Mouse (Mus musculus) adrenal gland, postnatal 10 days (tissue): Measurements from ENCODE around the gene Cttnbp2nl. TPM values are rescaled to one million over a fixed set of nuclear protein-coding genes. Genes with fewer than 3 reads are reported as not detected.

Source experiments
- DNase-seq: peaks from one replicate; pipeline ENCODE4 v3.0.0; 2021; ENCODE audit warnings: mixed read lengths
- total RNA-seq, 2 experiments: library from RNA; stranded (reverse); gene quantifications; 2 replicates each; pipeline ENCODE4 v1.2.3; 2021

Cttnbp2nl gene
- total RNA-seq, 2 experiments from 2014 or later = 22.3 to 29.2 TPM

- peak; percentile 85 for DNase-seq
Measured at GRCm38 (mm10) chr3:105058627-105059513, 5.9 kb upstream of the Cttnbp2nl start.

DNA sequence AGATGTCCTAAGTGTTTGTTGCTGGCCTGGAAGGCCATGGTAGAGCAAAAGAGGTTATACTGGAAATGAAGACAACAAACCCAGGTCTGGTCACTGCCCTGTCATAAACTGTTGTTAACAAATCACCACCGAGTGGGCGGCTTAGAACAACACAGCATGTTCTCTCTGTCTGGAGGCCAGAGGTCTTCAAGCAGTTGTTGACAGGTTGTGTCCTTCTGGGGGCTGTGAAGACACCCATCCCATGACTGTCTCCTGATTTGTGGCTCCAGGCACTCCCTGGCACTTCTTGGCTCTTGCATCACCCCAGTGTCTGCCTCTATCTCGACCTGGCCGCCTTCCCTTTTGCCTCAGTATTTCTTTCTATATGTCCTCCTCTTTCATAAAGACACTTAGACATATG lies 2.7 kb upstream of the Cttnbp2nl start:
- DNase-seq = no peak

DNA sequence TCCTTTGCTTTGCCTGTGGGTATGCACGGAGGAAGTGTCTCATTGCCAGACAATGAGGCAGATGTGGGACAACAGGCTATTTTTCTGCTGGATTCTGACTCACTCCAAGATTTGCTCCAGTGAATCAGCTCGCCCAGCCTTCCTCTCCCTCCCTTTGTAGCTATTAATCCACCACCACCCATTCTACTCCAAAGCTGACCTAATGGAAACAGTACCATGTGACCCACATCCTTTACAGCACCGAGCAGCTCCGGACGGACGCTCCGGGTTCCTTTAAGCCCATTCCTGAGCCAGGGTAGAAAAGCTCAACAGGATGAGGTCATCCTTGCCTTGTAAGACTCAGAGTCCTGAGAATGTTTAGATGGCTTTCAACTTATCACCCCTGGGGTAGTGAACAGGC lies 2.0 kb upstream of the Cttnbp2nl start:
- peak; percentile 70 for DNase-seq

DNA sequence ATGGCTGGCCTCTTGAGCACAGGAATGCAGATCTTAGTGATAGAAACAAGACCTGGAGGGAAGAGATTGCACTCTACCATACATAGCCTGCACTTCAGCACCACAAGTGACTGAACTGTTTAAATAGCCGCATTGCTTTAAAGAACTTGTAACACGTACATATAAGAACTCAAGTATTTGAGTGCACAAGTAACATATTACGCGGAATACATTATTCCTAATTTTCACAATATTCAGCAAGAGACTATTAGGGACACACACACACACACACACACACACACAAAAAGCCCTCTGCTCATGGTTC lies 704 bp upstream of the Cttnbp2nl start:
- no peak for DNase-seq

GRCm38 (mm10) chr3:105052171-105052936 lies 592 bp downstream of the Cttnbp2nl start:
- no peak for DNase-seq

DNA sequence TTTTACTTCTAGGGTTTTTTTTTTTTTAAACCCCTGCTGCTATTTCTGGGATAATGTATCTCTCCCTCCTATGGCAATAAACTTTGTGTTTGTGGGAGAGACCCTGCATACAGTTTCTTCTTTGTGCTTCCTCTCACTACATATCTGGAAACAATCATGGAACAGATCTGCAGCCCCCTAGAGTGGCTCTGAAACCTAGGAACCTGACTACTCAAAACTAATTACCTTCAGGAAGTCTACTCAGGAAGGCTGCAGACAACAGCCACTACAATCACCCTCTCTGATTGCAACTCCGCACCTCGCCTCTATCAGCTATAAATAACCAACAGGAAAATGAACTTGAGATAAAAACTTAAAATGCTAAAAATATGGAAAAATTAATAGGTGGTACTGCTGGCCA lies 1.8 kb downstream of the Cttnbp2nl start:
- DNase-seq = no peak

DNA sequence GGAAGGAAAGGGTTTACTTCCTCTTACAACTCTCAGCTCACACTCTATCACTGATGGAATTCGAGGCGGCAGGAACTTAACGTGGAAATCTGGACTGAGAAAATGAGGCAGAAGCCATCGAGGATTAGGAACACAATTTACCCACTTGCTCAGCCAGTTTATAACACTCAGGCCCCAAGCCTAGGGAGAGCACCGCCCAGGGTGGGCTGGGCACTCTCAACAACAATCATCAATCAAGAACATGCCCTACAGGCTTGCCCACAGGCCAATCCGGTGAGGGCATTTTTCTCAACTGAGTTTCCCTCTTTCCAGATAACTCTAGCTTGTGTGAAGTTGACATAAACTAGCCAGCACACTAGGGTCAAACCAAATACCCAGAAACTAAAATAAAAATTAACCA lies 3.1 kb downstream of the Cttnbp2nl start:
- no peak for DNase-seq

DNA sequence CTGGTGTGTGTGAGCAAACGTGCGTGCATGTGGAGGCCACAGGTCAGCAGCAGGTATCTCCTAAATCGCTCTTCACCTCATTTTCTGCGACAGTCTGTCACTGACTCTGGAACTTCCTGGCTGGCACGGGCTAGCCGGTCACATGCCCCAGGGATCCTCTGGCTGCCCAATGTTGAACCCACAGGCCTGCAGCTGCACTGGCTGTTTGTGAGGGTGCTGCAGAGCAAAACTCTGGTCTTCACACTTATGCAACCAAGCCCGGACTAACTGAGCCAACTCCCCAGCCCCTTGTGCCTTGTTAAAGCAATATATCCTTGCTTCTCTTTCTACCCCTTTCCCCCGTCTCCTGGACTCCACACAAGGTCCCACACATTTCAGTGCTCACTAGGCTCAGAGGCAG lies 5.3 kb downstream of the Cttnbp2nl start:
- DNase-seq = peak; percentile 61

DNA sequence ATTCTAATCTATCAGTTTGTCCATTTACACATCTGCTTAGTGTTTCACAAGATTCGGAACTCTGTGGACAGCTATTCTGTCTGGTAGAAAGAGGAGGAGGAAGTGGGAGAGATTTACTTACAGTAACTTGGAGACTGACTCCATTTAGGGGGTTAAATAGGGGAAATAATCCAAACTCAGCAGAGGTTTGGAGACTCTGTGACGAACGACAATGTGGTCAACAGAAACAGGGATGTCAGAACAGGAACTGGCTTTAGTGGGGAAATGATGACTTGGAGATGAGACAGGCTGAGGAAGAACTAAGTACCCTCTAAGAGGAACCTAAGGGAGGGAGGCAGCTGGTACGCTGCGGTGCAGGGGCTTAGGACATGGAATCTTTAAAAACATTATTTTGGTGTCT lies 6.1 kb downstream of the Cttnbp2nl start:
- DNase-seq = no peak

DNA sequence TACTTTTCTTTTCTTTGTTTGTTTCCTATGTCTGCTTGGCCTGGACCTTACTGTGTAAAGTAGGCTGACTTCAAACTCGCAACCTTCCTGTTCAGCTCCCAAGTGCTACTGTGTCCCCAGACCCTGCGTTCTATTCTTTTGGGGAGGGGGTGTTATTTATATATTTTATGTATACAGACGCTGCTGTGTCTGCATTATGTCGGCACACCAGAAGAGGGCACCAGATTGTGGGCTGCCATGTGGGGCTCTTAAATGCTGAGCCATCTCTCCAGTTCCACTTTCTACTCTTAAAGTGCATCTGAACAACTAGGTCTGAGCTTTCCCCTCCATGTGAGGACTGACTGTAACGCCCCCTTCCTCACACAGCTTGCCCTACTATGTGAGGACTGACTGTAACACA lies 9.2 kb downstream of the Cttnbp2nl start:
- DNase-seq = no peak

DNA sequence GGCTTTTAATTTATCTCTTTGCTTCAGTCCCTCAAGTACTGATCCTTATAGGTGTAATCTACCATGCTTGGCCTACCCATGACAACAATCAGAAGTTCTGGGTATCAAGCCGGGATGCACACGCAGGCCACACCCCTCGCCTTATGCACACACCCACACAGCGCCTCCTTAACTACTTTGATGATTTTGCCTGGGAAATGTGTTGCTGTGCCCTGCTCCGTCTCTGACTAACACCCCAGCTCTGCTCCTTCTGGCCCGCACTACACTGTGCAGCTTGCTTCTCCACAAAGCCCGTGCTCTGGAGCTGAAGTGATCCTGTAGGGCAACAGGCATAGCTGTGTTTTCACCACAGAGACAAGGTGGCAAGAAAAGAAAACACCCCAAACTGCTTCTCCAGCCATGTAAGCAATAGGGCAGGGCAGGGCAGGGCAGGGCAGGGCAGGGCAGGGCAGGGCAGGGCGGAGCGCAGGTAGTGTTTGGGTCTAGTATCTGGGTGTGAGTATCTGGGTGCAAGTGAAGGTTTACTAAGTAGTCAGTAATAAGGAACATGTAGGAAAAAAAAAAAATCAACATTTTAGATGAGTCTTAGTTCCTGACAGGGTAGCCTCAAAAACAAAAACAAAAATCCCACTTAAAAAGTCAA lies 11.8 kb downstream of the Cttnbp2nl start:
- no peak for DNase-seq

DNA sequence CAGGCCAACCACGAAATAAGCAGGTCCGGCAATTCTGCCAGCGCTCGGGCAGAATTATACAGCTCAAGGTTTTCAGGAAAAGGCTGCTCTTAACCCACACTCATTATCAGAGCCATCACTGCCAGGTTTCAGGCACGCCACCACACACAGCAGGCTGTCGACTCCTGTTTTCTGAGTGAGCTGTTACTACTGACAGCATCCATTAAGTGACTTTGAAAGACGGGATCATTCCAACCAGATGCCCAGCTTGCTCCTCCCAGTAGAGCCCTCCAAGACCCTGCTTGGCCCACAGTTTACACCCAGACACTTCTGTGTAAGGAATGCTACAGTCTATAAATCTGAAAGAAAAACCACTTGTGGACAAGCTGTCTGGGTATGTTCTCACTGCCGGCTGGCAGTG lies 12.9 kb downstream of the Cttnbp2nl start:
- no peak for DNase-seq

GRCm38 (mm10) chr3:105037240-105037770 lies 15.6 kb downstream of the Cttnbp2nl start:
- no peak for DNase-seq

- no peak for DNase-seq
Measured at GRCm38 (mm10) chr3:105036281-105036847, 16.6 kb downstream of the Cttnbp2nl start.

DNA sequence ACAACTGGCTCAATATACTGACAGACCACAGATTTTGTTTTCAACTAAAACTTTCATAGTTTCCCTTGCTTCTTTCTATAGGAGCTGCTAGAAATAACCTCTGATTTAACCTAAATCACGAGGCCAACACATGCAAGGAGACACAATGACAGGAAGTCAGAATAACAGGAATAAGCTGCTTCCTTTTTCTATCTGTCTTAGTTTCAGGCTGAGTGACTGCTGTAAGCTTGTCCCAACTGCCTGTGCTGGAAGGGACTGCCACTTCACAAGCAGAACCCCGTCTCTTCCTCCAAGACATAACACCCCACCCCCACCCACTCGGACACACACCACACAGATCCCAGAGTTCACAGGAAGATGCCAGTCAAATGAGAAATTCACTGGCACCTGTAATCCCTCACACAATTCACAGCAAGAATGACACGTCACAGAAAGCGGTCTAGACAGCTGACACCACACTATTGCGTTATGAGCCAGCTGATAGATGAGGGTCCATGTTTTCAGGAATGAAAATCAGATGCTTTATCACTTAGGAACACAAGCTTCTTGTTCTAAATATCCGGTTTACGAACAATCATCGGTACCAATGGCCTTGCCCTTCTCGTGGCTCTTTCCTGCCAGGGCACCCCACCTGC lies 29.5 kb downstream of the Cttnbp2nl start:
- no peak for DNase-seq

DNA sequence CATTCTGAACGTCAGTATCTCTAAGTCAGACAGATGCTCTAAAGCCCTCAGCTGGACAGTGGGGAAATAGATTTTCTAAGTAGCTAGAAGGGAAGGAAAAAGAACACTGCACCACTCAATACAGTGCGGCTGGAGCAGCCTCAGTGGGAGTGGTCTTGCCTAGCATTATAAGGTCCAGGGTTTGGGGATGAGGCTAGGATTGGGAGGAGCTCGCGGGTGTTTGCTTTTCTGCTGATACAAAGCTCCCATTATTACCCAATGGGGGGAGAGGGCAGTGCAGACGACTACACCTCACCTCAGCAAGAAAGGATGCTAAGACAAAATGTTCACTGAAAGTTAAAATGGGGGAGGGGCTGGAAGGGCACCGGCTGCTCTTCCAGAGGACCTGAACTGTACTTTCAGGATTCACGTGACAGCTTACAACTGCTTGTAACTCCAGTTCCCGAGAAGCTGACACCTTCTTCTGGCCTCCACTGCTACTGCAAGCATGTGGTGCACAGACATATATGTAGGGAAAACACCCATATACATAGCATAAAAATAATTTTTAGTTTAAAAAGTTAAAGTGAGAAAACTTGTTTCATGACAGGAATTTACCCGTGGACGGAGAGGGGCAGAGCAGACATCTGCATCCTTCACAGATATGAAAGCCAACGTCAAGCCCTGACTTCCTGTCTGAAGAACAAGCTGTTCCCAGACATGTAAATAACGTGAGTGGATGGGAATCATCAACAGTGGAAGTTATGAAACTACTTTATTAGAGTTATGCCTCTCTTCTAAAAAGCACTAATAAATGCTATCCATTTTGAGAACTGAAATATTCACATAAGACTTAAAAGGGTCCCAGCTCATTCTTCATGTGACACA lies 32.9 kb downstream of the Cttnbp2nl start:
- no peak for DNase-seq

GRCm38 (mm10) chr3:105018783-105019105 lies 34.2 kb downstream of the Cttnbp2nl start:
- no peak for DNase-seq

GRCm38 (mm10) chr3:105018085-105018782 lies 34.7 kb downstream of the Cttnbp2nl start:
- DNase-seq = no peak

GRCm38 (mm10) chr3:105017314-105017713 lies 35.6 kb downstream of the Cttnbp2nl start:
- no peak for DNase-seq

DNA sequence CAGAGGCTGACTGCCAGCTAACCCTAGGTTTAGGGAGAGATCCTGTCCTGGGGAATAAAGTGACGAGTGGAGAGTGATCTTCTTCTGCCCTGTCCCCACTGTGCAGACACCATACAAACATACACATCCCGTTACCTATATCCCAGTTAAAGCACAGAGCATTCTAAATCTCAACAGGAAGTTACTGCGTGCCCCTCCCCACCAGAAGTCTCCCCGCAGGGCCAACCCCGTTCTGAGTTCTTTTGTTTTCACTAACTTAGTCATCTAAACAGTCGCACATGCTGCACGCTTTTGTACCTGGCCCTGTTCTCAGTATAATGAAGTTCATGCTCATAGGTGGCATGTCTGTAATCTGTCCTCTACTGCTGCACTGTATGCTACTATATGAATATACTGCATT lies 36.7 kb downstream of the Cttnbp2nl start:
- DNase-seq = no peak

- no peak for DNase-seq
Measured at GRCm38 (mm10) chr3:105014908-105015307, 38.0 kb downstream of the Cttnbp2nl start.
